Mouse (Mus musculus) thymus, postnatal 4 days (tissue): ENCODE results near the gene Gm37240.
A peak's percentile ranks its signal among the peaks of the same experiment; 100 is the strongest.

Source experiments
- DNase-seq: peaks from one replicate; pipeline ENCODE4 v3.0.0; 2021

Gene Gm37240

GRCm38 (mm10) chr3:84851801-84852200 lies 1035.5 kb downstream of the Gm37240 start:
- DNase-seq = no peak

GRCm38 (mm10) chr3:84850418-84850817 lies 1036.9 kb downstream of the Gm37240 start:
- no peak for DNase-seq

GRCm38 (mm10) chr3:84848798-84849197 lies 1038.5 kb downstream of the Gm37240 start:
- DNase-seq = peak; percentile 59

- DNase-seq = peak; percentile 54
Measured at GRCm38 (mm10) chr3:84843594-84843993, 1043.7 kb downstream of the Gm37240 start.

- DNase-seq = no peak
Measured at GRCm38 (mm10) chr3:84842793-84843192, 1044.5 kb downstream of the Gm37240 start.

GRCm38 (mm10) chr3:84841271-84841670 lies 1046.0 kb downstream of the Gm37240 start:
- no peak for DNase-seq

- no peak for DNase-seq
Measured at GRCm38 (mm10) chr3:84839499-84839898, 1047.8 kb downstream of the Gm37240 start.

GRCm38 (mm10) chr3:84837984-84838383 lies 1049.3 kb downstream of the Gm37240 start:
- no peak for DNase-seq

GRCm38 (mm10) chr3:84836029-84836428 lies 1051.3 kb downstream of the Gm37240 start:
- DNase-seq = no peak

GRCm38 (mm10) chr3:84829366-84829765 lies 1058.0 kb downstream of the Gm37240 start:
- DNase-seq = no peak

- DNase-seq = no peak
Measured at GRCm38 (mm10) chr3:84827617-84828016, 1059.7 kb downstream of the Gm37240 start.

- no peak for DNase-seq
Measured at GRCm38 (mm10) chr3:84826938-84827337, 1060.4 kb downstream of the Gm37240 start.

GRCm38 (mm10) chr3:84826405-84826804 lies 1060.9 kb downstream of the Gm37240 start:
- DNase-seq = no peak

GRCm38 (mm10) chr3:84825990-84826389 lies 1061.3 kb downstream of the Gm37240 start:
- no peak for DNase-seq

- DNase-seq = no peak
Measured at GRCm38 (mm10) chr3:84820654-84821201, 1066.6 kb downstream of the Gm37240 start.

GRCm38 (mm10) chr3:84816951-84817350 lies 1070.4 kb downstream of the Gm37240 start:
- DNase-seq = no peak

- peak; percentile 82 for DNase-seq
Measured at GRCm38 (mm10) chr3:84815461-84815860, 1071.9 kb downstream of the Gm37240 start.

- DNase-seq = no peak
Measured at GRCm38 (mm10) chr3:84814762-84815381, 1072.4 kb downstream of the Gm37240 start, which contains the start of gene Fbxw7. Fbxw7 (plus strand) TSS chr3:84815268.

GRCm38 (mm10) chr3:84814157-84814761 lies 1073.1 kb downstream of the Gm37240 start:
- DNase-seq = peak; percentile 100

GRCm38 (mm10) chr3:84813436-84814156 lies 1073.7 kb downstream of the Gm37240 start:
- no peak for DNase-seq

GRCm38 (mm10) chr3:84810803-84811202 lies 1076.5 kb downstream of the Gm37240 start:
- DNase-seq = no peak

- DNase-seq = no peak
Measured at GRCm38 (mm10) chr3:84808906-84809305, 1078.4 kb downstream of the Gm37240 start.

GRCm38 (mm10) chr3:84807826-84808225 lies 1079.5 kb downstream of the Gm37240 start:
- DNase-seq = no peak

GRCm38 (mm10) chr3:84806206-84806605 lies 1081.1 kb downstream of the Gm37240 start:
- DNase-seq = no peak
